In the genomic region with DNA sequence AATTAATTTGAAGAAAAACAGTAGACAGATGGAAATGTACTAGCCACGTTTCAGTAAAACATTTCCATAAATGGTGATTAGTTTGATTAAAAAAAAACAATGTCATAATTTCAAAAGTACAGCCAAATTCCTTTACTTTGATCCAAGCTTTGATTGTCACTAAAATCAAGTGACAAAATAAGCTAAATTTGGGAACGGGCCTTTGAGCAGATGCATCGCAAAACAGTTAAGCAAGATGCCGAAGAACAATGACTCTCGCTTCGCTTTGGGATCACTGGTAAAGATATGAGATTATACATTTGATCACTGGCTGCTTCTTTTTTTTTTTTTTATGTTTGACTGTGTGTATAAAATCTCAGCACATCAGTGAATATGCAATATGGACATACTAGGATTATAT, we compare ENCODE assay signal across 29 mouse cellular contexts. TPM values are rescaled to one million over a fixed set of nuclear protein-coding genes. Genes with fewer than 3 reads are reported as not detected.
DNase-seq lines count a peak whose midpoint lies in the region; ATAC-seq and TF ChIP-seq lines count a peak whose summit lies in the region.
"Had no signal": no experiment of that assay in that cellular context is flagged by ENCODE, and none has a peak within 500 bp of the region (broad histone marks: within the 10 kb centered on the region; RNA-seq: fewer than 3 reads in every experiment).

No protein-coding gene starts in this region.

- no peaks in the 10 kb centered on the region for H3K4me1 ChIP-seq in forebrain, postnatal 0 days (ENCODE audit: insufficient read depth)
- peaks cover 19% of the 10 kb centered on the region for H3K4me1 ChIP-seq in forebrain, embryonic 15.5 days
- H3K4me1 ChIP-seq: embryonic facial prominence, embryonic 15.5 days had no signal

- no peak overlapping the region for H3K4me2 ChIP-seq in forebrain, postnatal 0 days (ENCODE audit: low read depth)
- H3K4me2 ChIP-seq in forebrain, embryonic 15.5 days (replicated peaks): no peak overlapping the region
- H3K4me2 ChIP-seq: embryonic facial prominence, embryonic 13.5 days; embryonic facial prominence, embryonic 15.5 days; forebrain, embryonic 12.5 days had no signal

- no peaks in the 10 kb centered on the region for H3K9me3 ChIP-seq in forebrain, postnatal 0 days (ENCODE audit: low read length)
- H3K9me3 ChIP-seq in forebrain, embryonic 15.5 days: no peaks in the 10 kb centered on the region
- H3K9me3 ChIP-seq: embryonic facial prominence, embryonic 13.5 days; embryonic facial prominence, embryonic 15.5 days; forebrain, embryonic 10.5 days; forebrain, embryonic 12.5 days; G1E had no signal

- no peak overlapping the region for H3K9ac ChIP-seq in forebrain, postnatal 0 days
- H3K9ac ChIP-seq in forebrain, embryonic 15.5 days (replicated peaks): no peak overlapping the region
- H3K9ac ChIP-seq: embryonic facial prominence, embryonic 13.5 days; embryonic facial prominence, embryonic 15.5 days; forebrain, embryonic 12.5 days had no signal

- no peak overlapping the region for H3K27ac ChIP-seq in forebrain, postnatal 0 days (ENCODE audit: low read depth, low read length)
- no peak overlapping the region for H3K27ac ChIP-seq in forebrain, embryonic 15.5 days (replicated peaks)
- peak overlapping the region; percentile 88 for H3K27ac ChIP-seq in layer of hippocampus, adult 2 months
- 0 out of 2 replicates have a peak overlapping the region, but pooled peaks have one; percentile 15 for H3K27ac ChIP-seq in left cerebral cortex, adult 2 months
- H3K27ac ChIP-seq: embryonic facial prominence, embryonic 13.5 days; embryonic facial prominence, embryonic 15.5 days; forebrain, embryonic 10.5 days; forebrain, embryonic 12.5 days had no signal

- 0 out of 2 replicates have a peak, but pooled peaks cover 7% of the 10 kb centered on the region for H3K36me3 ChIP-seq in forebrain, postnatal 0 days (ENCODE audit: insufficient read depth)
- H3K36me3 ChIP-seq in forebrain, embryonic 15.5 days: no peaks in the 10 kb centered on the region
- H3K36me3 ChIP-seq: forebrain, embryonic 12.5 days had no signal

- H3K4me3 ChIP-seq in forebrain, postnatal 0 days (ENCODE audit: low read depth, low read length): no peak overlapping the region
- H3K4me3 ChIP-seq in forebrain, embryonic 15.5 days: no peak overlapping the region
- no peak overlapping the region; the same call in 1 of the 2 replicates for H3K4me3 ChIP-seq in layer of hippocampus, adult 2 months
- H3K4me3 ChIP-seq in left cerebral cortex, adult 2 months: no peak overlapping the region
- H3K4me3 ChIP-seq: embryonic facial prominence, embryonic 13.5 days; embryonic facial prominence, embryonic 15.5 days; erythroblast, embryonic 14.5 days; forebrain, embryonic 10.5 days; forebrain, embryonic 12.5 days had no signal

- intact Hi-C loops in left cerebral cortex, adult 2 months (cut with DNase I): no loop called here

- ATAC-seq in forebrain, postnatal 0 days: no peak
- ATAC-seq in forebrain, embryonic 15.5 days (replicated peaks): no peak
- ATAC-seq: activated CD4-positive, CD25-positive, alpha-beta regulatory T cell, adult 4 months; CD4-positive, CD25-positive, alpha-beta regulatory T cell, adult 4 months; forebrain, embryonic 14.5 days; Patski had no signal

- H3K27me3 ChIP-seq in forebrain, postnatal 0 days (ENCODE audit: insufficient read depth, low read length): no peaks in the 10 kb centered on the region
- H3K27me3 ChIP-seq in forebrain, embryonic 15.5 days: no peaks in the 10 kb centered on the region
- H3K27me3 ChIP-seq: CH12.LX; embryonic facial prominence, embryonic 13.5 days; embryonic facial prominence, embryonic 15.5 days; forebrain, embryonic 12.5 days; Patski had no signal

- DNase-seq in forebrain, postnatal 0 days: peak; percentile 34
- peak; percentile 45 to 78 for DNase-seq in layer of hippocampus, adult 2 months (ENCODE audit: low spot score in 2 of 2)
- DNase-seq in layer of hippocampus, postnatal 25 days (ENCODE audit: extremely low spot score in 1 of 2, low spot score in 1 of 2): no peak
- no peak for DNase-seq in left cerebral cortex, adult 2 months (ENCODE audit: extremely low spot score in 1 of 2, low spot score in 2 of 2)
- no peak for DNase-seq in left cerebral cortex, adult 8-10 months (ENCODE audit: low spot score in 2 of 2)
- no peak for DNase-seq in kidney, adult 11 months
- DNase-seq: adrenal gland, adult 8-10 months; adrenal gland, postnatal 14 days; adrenal gland, postnatal 36 days; B cell, adult 2 months; cerebellum, adult 11 months; cerebellum, adult 18-20 months; cerebellum, adult 8-10 months; cerebellum, adult 9-11 months; cerebellum, postnatal 14 days; cerebellum, postnatal 36 days; embryo, embryonic 11 days had no signal

- WGBS in forebrain, postnatal 0 days: 63% methylated on average over 6 of the region's 6 CpGs
- 74% methylated on average over 6 of the region's 6 CpGs for WGBS in forebrain, embryonic 15.5 days

- TF ChIP-seq CTCF in forebrain, postnatal 0 days (IDR thresholded peaks at IDR 0.05; ENCODE audit: low read depth): no peak
- no peak for TF ChIP-seq CTCF in layer of hippocampus, adult 2 months (conservative IDR thresholded peaks at IDR 0.05)
- no peak for TF ChIP-seq CTCF in left cerebral cortex, adult 2 months (IDR thresholded peaks at IDR 0.05)

RNA-seq across cellular contexts. Expression of a gene that starts 20.0 kb away (rescaled TPM):
- total RNA-seq in forebrain, postnatal 0 days (2014; rRNA removed): 106 and 134 TPM in 2 replicates
- polyA plus RNA-seq in forebrain, postnatal 0 days (2015; fragmentation: Nextera tagmentation; extraction: Ambion mirVana): 121 and 184 TPM in 2 replicates
- 94.5 and 94.7 TPM in 2 replicates for polyA plus RNA-seq in forebrain, embryonic 15.5 days (2015; fragmentation: Nextera tagmentation; extraction: Ambion mirVana)
- total RNA-seq in layer of hippocampus, adult 2 months (2021): 1,000 to 10,000 TPM; 1,134 to 1,252 TPM
- total RNA-seq in layer of hippocampus, postnatal 25 days (2021): 1,000 to 10,000 TPM; 1,164 to 1,245 TPM
- total RNA-seq in left cerebral cortex, adult 2 months (2021): 100 to 1,000 TPM; 858 to 979 TPM
- total RNA-seq in left cerebral cortex, adult 8-10 months (2022): 100 to 1,000 TPM; 917 to 958 (median 948) TPM

RNA-seq across cellular contexts. Expression of a gene that starts 32.7 kb away (rescaled TPM):
- total RNA-seq in forebrain, postnatal 0 days (2014; rRNA removed): 202 and 208 TPM in 2 replicates
- polyA plus RNA-seq in forebrain, postnatal 0 days (2015; fragmentation: Nextera tagmentation; extraction: Ambion mirVana): 228 and 234 TPM in 2 replicates
- polyA plus RNA-seq in forebrain, embryonic 15.5 days (2015; fragmentation: Nextera tagmentation; extraction: Ambion mirVana): 163 and 175 TPM in 2 replicates
- 10 to 100 TPM; 39.7 to 47.0 TPM for total RNA-seq in layer of hippocampus, adult 2 months (2021)
- total RNA-seq in layer of hippocampus, postnatal 25 days (2021): 10 to 100 TPM; 43.6 to 44.4 TPM
- total RNA-seq in left cerebral cortex, adult 2 months (2021): 10 to 100 TPM; 49.5 to 51.4 TPM
- 10 to 100 TPM; 49.7 to 55.3 (median 54.3) TPM for total RNA-seq in left cerebral cortex, adult 8-10 months (2022)

Comparison
In these comparisons a context has a peak if more than half of its experiments do, and no peak if none do; other contexts are left out.
1. DNase-seq: peak in forebrain, postnatal 0 days (single experiment) and layer of hippocampus, adult 2 months (2 of 2); none in layer of hippocampus, postnatal 25 days (0 of 2), left cerebral cortex, adult 2 months (0 of 2), left cerebral cortex, adult 8-10 months (0 of 2) and kidney, adult 11 months (single experiment).
2. H3K27ac ChIP-seq: peak in layer of hippocampus, adult 2 months (single experiment) and left cerebral cortex, adult 2 months (single experiment); none in forebrain, postnatal 0 days (single experiment) and forebrain, embryonic 15.5 days (single experiment).